Mouse (Mus musculus) ZHBTc4 (cell line): Measurements from ENCODE around the gene Kcnd2.
"Not testable (repeated sequence)": the region's sequence is repeated elsewhere in the genome, so short reads cannot be mapped to it uniquely, and the experiment has no call there.

Experiments used
- DNase-seq: peaks from one replicate; pipeline ENCODE4 v3.0.0-alpha.2; 2011; ENCODE audit warnings: low read depth, low spot score

Kcnd2 gene

DNA sequence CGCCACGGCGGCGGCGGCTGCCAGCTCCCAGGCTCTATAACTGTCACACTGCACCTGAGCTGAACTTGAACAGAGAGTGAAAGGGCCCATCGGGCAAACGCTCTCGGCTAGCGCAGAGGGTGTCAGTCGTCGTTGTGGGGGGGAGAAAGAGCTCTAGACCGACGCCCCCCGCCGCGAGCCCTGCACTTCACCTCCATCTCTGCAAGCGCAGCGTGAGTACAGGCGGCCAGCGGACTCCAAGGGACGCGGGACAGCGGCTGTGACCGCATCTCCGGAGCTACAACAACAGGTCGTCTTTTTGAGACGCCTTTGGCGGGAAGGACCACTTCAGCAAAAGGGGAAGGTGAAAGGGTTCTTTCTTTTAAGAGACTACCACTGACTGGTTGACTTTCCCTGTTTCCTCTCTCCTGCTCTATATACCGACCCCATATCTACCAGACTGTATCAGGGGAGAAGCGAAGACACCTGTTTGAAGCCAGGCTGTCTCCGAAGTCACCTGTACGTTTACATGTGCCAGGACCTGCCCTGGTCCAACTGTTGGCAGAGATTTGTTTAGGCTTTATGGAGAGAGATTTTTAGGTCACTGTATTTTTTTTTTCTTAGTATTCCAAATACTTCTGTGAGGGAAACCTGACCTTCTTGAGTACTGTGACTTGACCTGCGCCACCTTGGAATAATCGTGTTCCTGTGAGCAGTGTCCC lies at the start of gene Kcnd2:
Gene Kcnd2, plus strand, starts transcription at position 13 of the 701 bp plus-strand sequence.
- DNase-seq: no peak

DNA sequence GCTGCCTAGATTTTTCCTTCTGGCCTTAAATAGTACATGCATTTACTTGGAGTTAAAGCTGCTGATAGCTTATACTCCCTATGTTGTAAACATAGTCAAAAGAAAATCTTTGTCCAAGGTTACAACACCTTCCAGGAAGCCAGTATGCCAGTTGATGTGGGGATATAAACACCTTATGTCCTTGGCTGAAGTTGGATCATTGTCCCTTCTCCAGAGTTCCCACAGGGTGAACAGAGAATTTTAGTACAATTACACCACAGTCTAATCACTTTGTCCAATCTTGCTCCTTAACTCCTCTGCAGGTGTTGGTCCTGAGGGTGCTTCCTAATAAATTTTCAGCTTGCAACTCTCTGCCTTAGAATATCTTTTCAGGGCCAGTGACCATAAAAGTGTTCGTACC lies 48.7 kb upstream of the Kcnd2 start:
- no peak for DNase-seq

DNA sequence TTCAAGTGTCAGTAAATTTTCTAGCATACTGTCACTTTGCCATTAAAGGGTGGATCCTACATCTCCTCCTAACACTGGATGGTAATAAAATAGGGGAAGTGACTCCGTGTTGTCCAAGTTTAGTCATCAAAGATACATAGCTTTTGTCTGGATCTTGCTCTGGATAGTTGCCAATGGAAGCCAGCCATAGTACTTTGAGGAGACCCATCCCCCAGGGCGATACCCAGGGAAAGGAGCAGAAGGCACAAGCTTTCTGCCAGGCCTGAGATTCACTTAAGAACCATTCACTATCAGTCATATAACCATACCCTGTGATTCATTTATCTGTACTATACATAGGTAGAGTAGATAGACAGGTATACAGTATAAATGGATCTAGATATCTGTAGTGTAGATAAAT lies 20.0 kb upstream of the Kcnd2 start:
- DNase-seq: no peak

DNA sequence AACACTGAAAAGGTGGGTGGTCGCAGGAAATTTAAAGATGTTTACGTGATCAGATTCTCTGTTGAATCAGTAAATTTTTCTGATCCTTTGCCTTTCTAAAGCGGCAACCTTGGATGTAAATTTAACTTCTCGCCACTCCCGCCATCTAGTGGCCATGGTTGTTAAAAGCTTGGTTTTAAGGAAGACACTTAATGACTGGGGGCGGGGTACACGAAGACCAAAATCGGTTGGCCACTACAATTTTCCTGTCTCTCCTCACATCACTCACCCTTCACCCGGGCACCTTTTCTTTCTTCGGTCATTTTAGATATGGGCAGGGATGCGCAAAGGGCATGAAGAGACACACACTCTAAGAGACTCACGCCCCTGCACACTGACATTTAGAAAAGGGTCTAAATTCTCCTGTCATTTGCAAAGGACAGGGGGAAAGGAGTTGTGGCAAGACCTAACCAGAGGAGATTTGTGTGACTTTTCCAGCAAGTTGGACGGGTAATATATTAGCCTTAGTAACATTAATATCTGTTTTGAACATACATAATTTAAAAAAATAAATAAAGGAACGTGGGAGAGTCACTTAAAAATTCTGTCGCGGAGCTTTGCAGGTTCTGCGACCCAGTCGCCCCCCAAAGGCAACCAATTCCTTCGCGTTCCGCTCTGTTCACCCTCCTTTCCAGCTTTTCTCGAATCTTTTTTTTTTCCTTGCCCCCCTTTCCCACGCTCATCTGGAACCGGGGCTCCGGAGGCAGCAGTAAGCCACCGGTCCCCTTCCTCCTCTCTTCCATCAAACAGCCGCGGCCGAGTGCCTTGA lies 1.2 kb upstream of the Kcnd2 start:
- DNase-seq: peak; percentile 86

DNA sequence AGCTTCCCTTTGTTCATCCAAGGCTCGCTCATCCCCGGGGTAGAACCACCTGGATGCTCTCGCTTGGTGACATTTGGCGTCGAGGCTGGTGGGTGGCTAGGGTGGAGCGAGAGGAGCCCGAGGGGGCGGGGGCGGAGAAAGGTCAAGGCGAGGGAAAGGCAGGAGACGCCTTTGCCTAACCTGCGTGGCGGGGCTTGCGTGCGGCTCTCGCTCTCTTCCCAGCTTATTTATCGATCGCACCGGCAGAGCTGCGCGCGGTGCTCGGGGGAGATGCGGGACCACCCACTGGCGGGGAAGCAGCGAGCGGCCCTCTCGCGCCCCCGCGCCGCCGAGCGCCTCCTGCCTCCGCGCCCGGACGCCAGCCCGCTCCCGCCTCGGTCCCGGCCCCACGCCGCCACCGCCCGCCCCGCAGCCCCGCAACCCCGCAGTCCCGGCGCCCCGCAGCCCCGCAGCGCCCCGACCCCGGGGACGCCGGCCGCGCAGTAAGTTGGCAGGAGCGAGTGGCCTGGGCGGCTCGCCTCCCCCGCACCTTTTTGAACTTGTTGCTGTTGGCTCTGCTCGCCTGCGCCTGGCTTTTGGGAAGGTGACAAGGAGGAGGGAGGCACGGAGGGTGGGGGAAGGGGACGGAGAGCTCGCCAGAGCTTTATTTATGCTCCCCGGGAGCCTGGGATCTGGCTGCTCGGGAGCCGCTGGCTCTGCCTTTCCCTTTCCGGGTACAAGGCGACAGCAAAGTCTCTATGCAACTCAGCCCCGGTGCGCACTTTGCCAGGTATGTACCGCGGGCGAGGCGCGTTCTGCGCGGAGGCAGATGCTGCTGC lies 421 bp upstream of the Kcnd2 start:
- DNase-seq: peak; percentile 79

DNA sequence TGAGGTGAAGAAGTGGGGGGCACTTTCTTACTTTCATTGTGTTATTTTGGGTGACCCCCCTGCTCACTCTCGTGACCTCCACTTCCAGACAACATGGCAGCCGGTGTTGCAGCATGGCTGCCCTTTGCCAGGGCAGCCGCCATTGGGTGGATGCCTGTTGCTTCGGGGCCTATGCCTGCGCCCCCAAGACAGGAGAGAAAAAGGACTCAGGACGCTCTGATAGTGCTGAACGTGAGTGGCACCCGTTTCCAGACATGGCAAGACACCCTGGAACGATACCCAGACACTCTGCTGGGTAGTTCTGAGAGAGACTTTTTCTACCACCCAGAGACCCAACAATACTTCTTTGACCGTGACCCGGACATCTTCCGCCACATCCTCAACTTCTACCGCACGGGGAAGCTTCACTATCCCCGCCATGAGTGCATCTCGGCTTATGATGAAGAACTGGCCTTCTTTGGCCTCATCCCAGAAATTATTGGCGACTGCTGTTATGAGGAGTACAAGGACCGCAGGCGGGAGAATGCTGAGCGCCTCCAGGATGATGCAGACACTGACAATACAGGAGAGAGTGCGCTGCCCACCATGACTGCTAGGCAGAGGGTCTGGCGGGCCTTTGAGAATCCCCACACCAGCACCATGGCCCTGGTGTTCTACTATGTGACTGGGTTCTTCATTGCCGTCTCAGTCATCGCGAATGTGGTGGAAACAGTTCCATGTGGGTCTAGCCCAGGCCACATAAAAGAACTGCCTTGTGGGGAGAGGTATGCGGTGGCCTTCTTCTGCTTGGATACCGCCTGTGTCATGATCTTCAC lies 1.1 kb downstream of the Kcnd2 start:
- peak; percentile 25 for DNase-seq

DNA sequence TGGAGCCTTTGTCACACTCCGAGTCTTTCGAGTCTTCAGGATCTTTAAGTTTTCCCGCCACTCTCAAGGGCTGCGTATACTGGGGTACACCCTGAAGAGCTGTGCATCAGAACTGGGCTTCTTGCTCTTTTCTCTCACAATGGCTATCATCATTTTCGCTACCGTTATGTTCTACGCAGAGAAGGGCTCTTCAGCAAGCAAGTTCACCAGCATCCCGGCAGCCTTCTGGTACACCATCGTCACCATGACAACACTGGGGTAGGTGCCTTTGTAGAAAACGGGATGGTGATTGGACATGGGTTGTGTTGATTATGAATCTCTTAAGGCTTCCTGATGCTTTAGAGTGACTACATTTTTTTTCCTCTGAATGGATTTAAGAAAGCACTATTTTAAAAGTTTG lies 1.9 kb downstream of the Kcnd2 start:
- DNase-seq: peak; percentile 7

DNA sequence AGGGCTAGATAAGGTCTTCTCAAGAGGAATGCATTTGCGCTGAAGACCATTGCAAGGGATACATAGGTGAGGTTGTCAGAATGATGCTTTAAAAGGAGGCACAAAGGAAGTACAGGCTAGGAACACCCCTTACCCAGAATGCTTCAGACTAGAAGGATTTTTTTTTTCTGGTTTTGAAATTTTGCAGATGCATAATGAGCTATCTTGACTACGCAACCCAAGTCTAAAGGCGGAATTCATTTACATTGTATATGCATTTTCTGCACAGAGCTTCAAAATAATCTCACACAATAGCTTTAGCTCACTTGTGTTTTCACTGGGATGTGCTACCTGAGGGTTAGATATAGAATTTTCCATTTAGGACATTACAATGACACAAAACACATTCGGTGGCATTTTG lies 10.8 kb downstream of the Kcnd2 start:
- no peak for DNase-seq

DNA sequence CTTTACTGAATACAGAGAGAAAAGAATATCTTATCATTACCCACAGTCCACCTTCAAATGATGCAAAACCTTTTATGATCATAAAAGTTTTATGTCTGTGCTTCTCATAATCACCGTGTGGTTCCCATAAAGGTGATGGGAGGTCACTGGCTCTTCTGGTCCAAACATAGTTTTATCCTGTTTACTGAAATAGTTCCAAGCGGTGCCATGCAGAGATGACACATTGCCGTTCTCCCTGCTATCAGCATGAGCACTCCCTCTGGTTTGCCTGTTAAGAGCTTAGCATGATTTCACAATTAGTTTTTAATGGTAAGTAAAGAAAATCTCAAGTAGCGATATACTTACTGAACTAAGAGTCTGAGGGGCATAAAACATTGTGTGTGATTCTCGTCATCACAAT lies 43.7 kb downstream of the Kcnd2 start:
- no peak for DNase-seq

DNA sequence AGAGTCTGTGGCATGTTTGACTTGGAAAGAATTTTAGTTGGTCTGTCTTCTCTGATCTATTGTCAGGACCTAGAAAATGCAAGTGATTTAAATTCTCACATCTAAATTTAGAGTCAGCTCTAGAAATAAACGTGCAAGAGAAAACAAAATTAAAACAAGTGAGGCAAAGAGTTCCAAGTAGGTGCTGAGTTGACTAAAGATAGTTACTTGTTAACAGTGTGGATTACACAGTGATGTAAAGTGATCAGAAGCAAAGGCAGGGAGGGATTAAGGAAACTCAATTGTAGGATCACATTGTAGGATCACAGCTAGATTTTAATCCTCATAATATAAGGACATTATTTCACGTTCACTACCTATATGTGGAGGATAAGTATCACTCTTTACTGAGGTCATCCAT lies 52.6 kb downstream of the Kcnd2 start:
- no peak for DNase-seq

DNA sequence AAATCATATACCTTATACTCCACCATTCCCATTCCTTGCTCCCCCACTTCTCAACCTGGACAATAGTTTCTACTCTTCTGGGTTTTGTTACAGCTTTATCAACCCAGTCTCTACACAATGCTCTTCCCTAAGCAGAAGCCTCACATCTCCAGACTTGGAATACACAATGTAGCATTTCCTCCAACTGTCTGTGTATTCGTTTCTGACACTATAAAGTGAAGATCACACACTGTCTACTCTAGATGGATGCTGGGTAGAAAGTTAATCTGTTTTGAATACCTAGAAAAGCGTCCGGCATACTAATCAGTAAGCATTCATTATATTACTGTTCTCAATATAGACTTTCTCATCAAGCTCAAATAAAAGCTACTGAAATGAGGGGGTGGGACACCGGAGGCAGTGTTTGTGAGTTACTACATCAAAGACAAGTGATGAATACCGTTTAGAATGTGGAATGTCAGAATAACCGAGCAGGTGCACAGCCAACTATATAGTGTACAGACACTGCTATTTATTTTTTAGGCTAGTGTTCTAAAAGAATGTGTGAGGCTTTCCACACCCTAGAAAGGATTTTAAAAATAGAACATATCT lies 62.1 kb downstream of the Kcnd2 start:
- DNase-seq: no peak

DNA sequence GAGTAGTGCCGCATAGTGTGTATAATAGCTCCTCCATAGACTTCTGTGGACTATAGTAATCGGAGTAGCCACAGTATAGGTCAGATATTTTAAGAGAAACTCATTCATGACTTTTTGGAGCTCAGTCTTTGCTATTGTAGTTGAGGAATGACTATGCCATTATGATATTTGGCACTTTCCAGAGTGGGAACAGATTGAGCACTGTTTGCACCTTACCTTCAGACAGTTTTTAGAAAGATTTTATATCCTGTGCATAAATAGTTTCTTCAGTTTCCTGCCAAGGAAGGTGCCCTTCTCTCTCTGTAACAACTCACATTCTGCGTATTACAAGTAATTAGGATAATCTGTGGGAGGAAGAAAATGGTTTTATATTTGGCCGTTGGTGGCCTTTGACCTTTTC lies 89.6 kb downstream of the Kcnd2 start:
- DNase-seq: no peak

DNA sequence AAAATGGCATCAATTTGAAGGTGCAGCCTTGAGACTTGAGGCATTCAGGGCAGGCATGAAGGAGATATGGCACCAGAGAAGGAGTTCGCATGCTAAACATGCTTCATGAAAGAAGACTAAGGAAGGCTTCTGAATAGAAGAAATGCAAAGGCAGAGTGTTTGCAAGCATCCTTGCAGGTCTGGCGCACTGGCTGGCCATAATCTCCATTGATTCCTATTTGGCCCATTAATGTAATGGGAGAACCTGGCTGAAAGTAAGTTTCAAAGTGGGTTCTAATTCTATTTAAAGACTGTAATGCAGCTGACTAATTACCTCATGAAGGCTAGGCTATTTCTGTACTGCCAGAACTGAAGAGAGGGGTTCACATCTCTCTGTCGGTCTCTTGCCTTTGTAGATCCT lies 94.9 kb downstream of the Kcnd2 start:
- DNase-seq: no peak

DNA sequence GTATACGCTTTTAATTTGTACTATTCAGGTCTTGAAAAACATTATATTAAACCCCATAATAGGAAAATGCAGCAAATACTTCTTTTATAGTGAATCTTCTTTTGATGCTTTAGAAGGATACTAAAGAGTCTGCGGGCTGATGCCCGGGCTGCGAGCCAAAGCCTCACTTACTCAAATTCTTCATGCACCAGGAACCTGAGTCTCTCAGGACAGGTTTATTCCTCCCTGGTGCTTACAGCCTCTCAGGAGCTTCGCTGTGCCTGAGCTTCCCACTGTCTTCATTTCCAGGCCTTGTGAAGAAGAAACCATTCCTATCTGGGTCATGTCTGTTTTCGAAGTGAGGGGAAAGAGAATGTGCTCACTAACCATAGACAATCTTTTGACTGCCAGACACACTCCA lies 106.1 kb downstream of the Kcnd2 start:
- no peak for DNase-seq

DNA sequence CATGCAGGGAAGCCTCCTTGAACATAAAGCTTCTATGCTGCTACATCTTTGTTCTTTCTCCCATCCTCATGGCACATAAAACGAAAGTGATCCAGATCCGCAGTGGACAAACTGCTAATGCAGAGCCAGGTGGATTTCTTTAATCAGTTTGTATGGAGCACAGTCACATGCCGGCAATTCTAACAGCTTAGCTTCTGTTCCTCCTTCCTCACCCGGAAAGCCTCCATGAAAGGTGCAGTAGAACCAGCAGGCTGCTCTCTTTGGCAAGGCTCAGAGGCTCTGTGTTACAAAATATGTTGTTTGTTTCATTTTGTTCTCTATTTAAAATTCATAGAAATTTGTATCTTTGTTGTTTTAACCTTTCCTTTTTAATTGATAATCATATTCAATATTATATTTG lies 106.9 kb downstream of the Kcnd2 start:
- DNase-seq: no peak

DNA sequence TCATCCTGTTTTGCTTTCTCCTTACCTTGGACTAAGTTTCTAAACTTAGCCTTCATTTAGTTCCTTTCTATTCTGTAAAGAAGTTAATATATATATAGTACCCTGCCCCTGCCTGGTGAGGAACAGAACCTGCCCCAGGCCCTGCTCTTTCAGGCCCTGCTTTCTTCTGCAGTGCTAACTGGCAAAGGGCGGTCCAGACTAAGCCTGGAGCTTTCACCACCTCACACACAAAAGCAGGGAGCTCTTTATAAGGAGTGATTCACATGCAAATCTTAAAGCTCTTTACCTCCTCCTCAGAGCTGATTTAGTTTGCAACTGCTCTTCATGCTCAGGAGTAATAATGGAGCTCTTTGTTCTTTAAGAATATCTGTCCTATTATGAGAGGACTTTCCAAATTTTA lies 109.9 kb downstream of the Kcnd2 start:
- peak; percentile 66 for DNase-seq

DNA sequence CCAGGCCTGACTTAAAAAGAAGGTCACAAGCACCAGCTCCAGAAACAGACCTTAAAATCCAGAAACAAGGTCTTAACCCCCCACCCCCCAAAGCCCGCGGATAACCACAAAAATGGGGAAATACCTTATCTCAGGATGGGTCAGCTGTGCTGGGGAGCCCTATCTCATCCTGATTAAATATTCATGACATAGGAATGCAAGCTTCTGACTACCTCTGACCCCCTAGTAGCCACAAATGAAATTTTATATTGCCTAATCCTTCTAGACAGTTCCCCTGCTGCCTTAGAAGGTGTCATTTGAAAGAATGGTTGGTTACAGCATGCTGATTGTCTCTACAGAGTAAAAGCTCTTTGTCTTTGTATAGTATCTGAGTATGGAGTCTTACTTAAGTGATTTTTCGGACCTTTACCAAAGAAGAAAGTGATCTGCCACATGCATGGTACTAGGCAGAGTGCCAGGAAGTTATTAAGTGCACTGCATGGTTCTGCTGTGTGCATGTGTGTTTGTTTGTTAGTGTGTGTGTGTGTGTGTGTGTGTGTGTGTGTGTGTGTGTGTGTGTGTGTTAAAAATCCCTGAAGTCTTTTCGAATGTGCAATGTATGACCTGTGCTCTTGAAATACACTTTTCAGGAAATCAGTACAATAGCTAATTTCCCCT lies 111.9 kb downstream of the Kcnd2 start:
- DNase-seq: no peak

DNA sequence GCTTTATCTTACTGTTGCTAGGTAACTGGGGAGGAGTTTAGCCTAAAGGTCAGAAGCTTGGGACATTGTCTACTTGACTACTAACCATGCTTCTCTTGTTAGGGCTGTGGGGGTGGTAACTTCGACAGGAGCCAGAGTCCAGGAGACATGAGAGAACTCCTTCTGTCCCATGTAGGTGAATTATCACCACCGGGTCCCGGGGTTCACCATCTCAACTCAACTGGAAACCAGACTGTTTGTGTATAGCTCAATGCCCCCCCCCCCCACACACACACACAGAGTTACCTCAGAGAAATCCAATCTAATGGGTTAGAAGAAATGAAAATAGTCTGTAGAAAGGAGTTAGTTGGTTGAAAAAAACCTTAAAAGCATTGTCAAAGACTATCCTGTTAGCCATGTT lies 170.0 kb downstream of the Kcnd2 start:
- DNase-seq: not testable (repeated sequence)

DNA sequence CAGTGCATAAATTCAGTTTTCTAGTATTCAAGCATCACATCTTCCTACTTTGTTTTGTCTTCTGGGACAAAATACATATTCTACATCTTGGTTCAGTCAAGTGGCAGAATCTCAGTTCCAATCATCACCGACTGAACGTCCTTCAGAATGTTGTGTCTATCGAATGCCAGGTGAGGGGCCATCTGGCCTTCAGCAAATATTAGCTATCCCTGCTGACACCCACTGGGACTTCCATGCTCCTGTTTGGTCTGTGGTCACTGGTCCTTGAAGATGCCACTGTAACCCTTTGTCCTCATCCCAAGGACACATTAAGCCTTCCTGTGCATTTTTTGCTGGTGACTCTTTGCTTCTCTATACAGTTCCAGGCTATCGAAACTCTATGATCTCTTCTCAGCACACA lies 176.5 kb downstream of the Kcnd2 start:
- no peak for DNase-seq

DNA sequence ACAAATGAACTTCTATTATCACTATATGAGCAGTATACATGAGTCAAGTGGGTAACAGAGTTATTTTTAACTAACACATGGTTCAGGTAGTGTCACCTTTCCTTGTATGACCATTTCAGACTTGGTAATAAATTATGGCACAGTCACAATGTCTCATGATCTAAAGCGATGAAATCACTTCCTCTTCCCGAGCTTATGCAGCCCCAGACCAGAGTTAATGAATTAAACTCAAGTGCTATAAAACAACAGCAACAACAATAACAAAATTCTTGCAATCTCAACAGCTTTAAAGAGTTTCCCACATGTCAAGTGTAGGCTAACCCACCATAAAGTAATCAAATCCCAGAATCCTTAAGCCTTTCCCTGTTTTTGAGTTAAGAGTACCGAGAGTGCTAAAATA lies 198.4 kb downstream of the Kcnd2 start:
- no peak for DNase-seq

DNA sequence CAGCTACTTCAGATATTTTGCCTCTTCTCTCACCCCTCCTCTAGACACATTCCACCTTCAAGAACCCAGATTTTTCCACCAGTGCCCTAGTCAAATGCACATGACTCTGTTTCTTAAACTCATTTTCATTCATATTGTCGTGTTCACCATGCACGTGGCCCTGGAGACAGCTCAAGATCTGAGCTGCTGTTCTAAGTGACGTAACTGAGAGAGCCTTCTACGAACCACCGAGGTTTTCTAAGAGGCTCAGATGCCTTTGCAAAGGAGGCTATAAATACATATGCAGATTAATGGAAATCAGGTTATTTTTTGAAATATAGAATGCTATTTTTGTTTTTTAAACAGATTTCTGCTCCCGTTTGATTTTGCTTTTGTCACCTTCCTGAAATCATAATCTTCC lies 202.9 kb downstream of the Kcnd2 start:
- no peak for DNase-seq
